Mouse (Mus musculus): ENCODE measurements around the gene Cgas. TPM values are rescaled to one million over a fixed set of nuclear protein-coding genes. Genes with fewer than 3 reads are reported as not detected.
A peak's percentile ranks its signal among the peaks of the same experiment; 100 is the strongest.
"Not testable (repeated sequence)": the region's sequence is repeated elsewhere in the genome, so short reads cannot be mapped to it uniquely, and the experiment has no call there.

The Cgas gene
- 0.53 and 0.74 TPM in 2 replicates for polyA plus RNA-seq (2015; fragmentation: Nextera tagmentation; extraction: Ambion mirVana)

DNA sequence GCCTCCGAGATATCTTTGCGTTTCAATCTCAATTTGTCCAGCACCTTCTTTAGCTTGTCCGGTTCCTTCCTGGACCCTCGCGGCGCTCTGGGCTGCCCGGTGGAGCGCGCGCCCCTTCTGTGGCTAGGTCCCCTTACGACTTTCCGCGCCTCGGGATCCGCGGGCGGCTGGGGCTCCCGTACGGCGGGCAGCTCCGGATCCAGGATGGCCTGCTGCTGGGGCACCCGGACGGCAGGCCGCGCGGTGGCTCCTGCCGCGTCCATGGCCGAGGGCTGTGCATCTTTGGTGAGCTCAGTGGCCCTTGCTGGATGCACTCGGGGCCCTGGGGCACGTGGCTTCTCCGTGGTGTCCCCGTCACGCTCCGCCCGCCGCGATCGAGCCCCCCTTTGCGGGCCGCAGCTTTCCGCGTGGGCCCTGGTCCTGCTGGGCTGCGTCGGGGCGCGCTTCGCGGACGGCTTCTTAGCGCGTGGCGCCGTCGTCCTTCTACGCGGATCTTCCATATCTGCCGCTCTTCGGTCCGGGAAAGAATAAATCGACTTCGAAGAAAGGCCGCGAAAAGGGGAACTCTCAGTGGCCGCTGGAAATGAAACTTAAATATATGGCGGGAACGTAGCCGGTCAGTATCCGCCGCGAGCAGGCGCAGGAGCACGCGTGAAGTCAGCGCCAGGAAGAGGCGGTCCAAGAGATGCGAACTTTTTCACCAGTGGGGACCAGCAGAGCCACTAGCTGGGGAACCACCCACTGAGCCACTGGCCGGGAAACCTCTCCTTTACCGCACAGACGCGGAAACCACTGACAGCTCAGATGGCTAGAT lies at the start of gene Cgas:
TSS of gene Cgas (minus strand) at position 659 of the 814 bp plus-strand sequence.
- peak; percentile 64 for ATAC-seq
- Histone ChIP-seq H3K27ac (ENCODE audit: low read length) (no peak within 1 kb of the TSS), H3K4me2 (ENCODE audit: low read length) (peak within 1 kb of the TSS; percentile 79), H3K36me3 (ENCODE audit: control insufficient read depth, insufficient read depth, low read length) (no peaks in the 10 kb centered on the region), H3K27me3 (ENCODE audit: control insufficient read depth, insufficient read depth, low read depth, low read length) (peaks cover 64% of the 10 kb centered on the region), H3K4me1 (ENCODE audit: control insufficient read depth, insufficient read depth, low read length) (peaks cover 12% of the 10 kb centered on the region), H3K9ac (ENCODE audit: low read depth, low read length) (peak within 1 kb of the TSS; percentile 54), H3K4me3 (ENCODE audit: low read depth, low read length) (peak within 1 kb of the TSS; percentile 45), H3K9me3 (replicated peaks; ENCODE audit: control insufficient read depth, low read length, poor library complexity, severe bottlenecking) (no peaks in the 10 kb centered on the region)
- under 1% methylated on average over 81 of the region's 81 CpGs for WGBS

GRCm38 (mm10) chr9:78492254-78492653 lies 49.2 kb upstream of the Cgas start:
- Histone ChIP-seq H3K36me3 (ENCODE audit: control insufficient read depth, insufficient read depth, low read length) (no peaks in the 10 kb centered on the region), H3K9ac (ENCODE audit: low read depth, low read length) (no peak overlapping the region), H3K4me2 (ENCODE audit: low read length) (no peak overlapping the region), H3K4me3 (ENCODE audit: low read depth, low read length) (no peak overlapping the region), H3K27me3 (ENCODE audit: control insufficient read depth, insufficient read depth, low read depth, low read length) (no peaks in the 10 kb centered on the region), H3K27ac (ENCODE audit: low read length) (no peak overlapping the region), H3K4me1 (ENCODE audit: control insufficient read depth, insufficient read depth, low read length) (peaks cover 5% of the 10 kb centered on the region), H3K9me3 (replicated peaks; ENCODE audit: control insufficient read depth, low read length, poor library complexity, severe bottlenecking) (no peaks in the 10 kb centered on the region)
- no peak for ATAC-seq
- WGBS, result 93% methylated on average over 3 of the region's 3 CpGs

- Histone ChIP-seq H3K4me1 (ENCODE audit: control insufficient read depth, insufficient read depth, low read length) (peaks cover 5% of the 10 kb centered on the region), H3K9me3 (replicated peaks; ENCODE audit: control insufficient read depth, low read length, poor library complexity, severe bottlenecking) (no peaks in the 10 kb centered on the region), H3K27ac (ENCODE audit: low read length) (no peak overlapping the region), H3K27me3 (ENCODE audit: control insufficient read depth, insufficient read depth, low read depth, low read length) (no peaks in the 10 kb centered on the region), H3K4me2 (ENCODE audit: low read length) (no peak overlapping the region), H3K36me3 (ENCODE audit: control insufficient read depth, insufficient read depth, low read length) (no peaks in the 10 kb centered on the region), H3K9ac (ENCODE audit: low read depth, low read length) (no peak overlapping the region), H3K4me3 (ENCODE audit: low read depth, low read length) (no peak overlapping the region)
- no peak for ATAC-seq
- 84% methylated on average over 3 of the region's 3 CpGs for WGBS
Measured at GRCm38 (mm10) chr9:78491169-78491568, 48.1 kb upstream of the Cgas start.

DNA sequence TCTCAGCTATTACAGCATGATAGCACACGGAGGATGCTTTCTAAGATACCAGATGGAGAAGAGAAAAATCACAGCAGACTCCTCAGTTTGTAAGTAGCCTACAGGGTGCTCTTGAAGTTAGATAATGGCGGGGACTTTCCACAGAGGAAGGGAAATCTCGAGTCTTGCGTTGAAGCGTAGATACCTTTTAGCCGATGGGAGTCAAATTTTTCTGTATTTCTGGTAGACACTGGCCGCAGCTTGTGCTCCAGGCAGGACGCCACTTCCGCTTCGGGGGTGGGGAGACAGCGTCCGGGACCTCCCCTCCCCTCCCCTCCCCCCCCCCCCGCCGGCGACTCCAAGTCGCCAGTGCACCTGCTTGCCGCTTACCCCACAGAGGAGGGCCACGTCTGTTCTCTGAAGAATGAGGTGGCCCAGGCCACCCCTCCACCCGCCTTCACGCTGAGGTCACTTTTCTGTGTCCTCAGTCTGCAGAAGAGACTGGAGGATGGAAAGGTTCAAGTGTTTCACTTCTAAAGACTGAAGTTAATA lies 45.9 kb upstream of the Cgas start, which contains the start of gene Eef1a1:
TSS of gene Eef1a1 (minus strand) at position 262 of the 531 bp plus-strand sequence.
- peak; percentile 50 for ATAC-seq
- Histone ChIP-seq H3K27ac (ENCODE audit: low read length) (no peak within 1 kb of the TSS), H3K36me3 (ENCODE audit: control insufficient read depth, insufficient read depth, low read length) (no peaks in the 10 kb centered on the region), H3K4me3 (ENCODE audit: low read depth, low read length) (peak within 1 kb of the TSS; percentile 34), H3K9ac (ENCODE audit: low read depth, low read length) (peak within 1 kb of the TSS; percentile 62), H3K27me3 (ENCODE audit: control insufficient read depth, insufficient read depth, low read depth, low read length) (no peaks in the 10 kb centered on the region), H3K4me1 (ENCODE audit: control insufficient read depth, insufficient read depth, low read length) (peaks cover 5% of the 10 kb centered on the region), H3K9me3 (replicated peaks; ENCODE audit: control insufficient read depth, low read length, poor library complexity, severe bottlenecking) (no peaks in the 10 kb centered on the region), H3K4me2 (ENCODE audit: low read length) (peak within 1 kb of the TSS; percentile 60)
- WGBS, result under 1% methylated on average over 16 of the region's 20 CpGs

DNA sequence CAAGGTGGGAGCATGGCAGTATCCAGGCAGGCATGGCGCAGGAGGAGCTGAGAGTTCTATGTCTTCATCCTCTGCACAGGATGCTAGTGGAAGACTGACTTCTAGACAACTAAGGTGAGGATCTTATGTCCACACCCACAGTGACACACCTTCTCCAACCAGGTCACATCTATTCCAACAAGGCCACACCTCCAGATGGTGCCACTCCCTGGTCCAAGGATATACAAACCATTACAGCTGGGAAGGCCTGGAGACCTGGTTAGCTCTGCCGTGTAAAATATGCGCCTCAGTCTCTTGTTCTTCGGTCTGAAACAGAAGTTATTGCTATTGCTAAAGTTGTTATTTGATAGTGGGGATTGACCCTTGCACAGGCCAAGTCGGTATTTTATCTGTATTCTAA lies 45.0 kb upstream of the Cgas start:
- not testable (repeated sequence) for H3K9me3 ChIP-seq (replicated peaks; ENCODE audit: control insufficient read depth, low read length, poor library complexity, severe bottlenecking); H3K36me3 ChIP-seq (ENCODE audit: control insufficient read depth, insufficient read depth, low read length); ATAC-seq; H3K9ac ChIP-seq (ENCODE audit: low read depth, low read length); H3K4me2 ChIP-seq (ENCODE audit: low read length); H3K4me3 ChIP-seq (ENCODE audit: low read depth, low read length); H3K27me3 ChIP-seq (ENCODE audit: control insufficient read depth, insufficient read depth, low read depth, low read length); H3K4me1 ChIP-seq (ENCODE audit: control insufficient read depth, insufficient read depth, low read length); H3K27ac ChIP-seq (ENCODE audit: low read length)
- WGBS, result 95% methylated on average over 5 of the region's 5 CpGs

DNA sequence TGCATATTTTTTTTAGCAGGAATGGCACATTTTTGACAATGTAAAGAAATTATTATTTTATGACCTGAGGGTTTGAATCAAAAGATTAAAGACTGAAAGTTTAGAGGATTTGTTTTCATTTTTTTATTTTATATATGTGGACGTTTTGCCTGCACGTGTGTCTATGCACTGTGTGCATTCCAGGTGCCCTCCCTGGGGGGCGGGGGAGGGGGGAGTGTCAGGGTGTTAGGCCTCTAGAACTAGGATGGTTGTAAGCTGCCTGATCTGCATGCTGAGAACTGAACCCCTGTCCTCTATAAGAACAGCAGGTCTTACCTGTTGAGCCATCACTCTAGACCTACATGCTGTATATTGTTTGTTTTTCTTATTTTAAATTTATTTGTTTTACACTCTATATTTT lies 41.6 kb upstream of the Cgas start:
- H3K27me3 ChIP-seq (ENCODE audit: control insufficient read depth, insufficient read depth, low read depth, low read length), result no peaks in the 10 kb centered on the region
- WGBS, result 74% methylated on average over 3 of the region's 3 CpGs

DNA sequence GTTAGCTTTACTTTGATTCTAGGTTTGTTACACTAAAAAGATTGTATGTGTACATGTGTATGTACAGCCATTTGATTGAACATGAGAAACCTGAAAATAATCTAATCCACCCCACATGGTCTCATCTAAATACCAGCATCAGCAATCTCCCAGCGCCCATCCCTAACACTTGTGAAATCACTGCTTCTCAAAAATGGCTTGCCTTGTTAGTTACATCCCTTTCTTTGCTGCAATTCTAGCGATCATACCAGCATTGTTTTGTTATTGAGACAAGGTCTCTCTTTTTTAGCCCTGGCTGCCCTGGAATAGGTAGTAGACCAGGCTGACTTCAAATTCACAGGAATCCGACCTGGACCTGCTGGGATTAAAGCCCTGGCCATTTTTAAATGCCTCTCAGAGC lies 39.3 kb upstream of the Cgas start:
- H3K9me3 ChIP-seq (replicated peaks; ENCODE audit: control insufficient read depth, low read length, poor library complexity, severe bottlenecking), result no peaks in the 10 kb centered on the region
- 8% methylated on average over 3 of the region's 3 CpGs for WGBS
- H3K4me2 ChIP-seq (ENCODE audit: low read length), result peak overlapping the region; percentile 69
- H3K4me1 ChIP-seq (ENCODE audit: control insufficient read depth, insufficient read depth, low read length), result peaks cover 27% of the 10 kb centered on the region
- no peak for ATAC-seq
- peak overlapping the region; percentile 100 for H3K27ac ChIP-seq (ENCODE audit: low read length)
- no peaks in the 10 kb centered on the region for H3K27me3 ChIP-seq (ENCODE audit: control insufficient read depth, insufficient read depth, low read depth, low read length)
- H3K4me3 ChIP-seq (ENCODE audit: low read depth, low read length), result peak overlapping the region; percentile 59
- H3K9ac ChIP-seq (ENCODE audit: low read depth, low read length), result peak overlapping the region; percentile 96
- peaks cover 12% of the 10 kb centered on the region for H3K36me3 ChIP-seq (ENCODE audit: control insufficient read depth, insufficient read depth, low read length)

More for the DNA sequence above, 41.6 kb upstream of the Cgas start:
- no peaks in the 10 kb centered on the region for H3K36me3 ChIP-seq (ENCODE audit: control insufficient read depth, insufficient read depth, low read length)
- H3K4me2 ChIP-seq (ENCODE audit: low read length), result no peak overlapping the region
- no peak overlapping the region for H3K27ac ChIP-seq (ENCODE audit: low read length)
- no peak overlapping the region for H3K9ac ChIP-seq (ENCODE audit: low read depth, low read length)
- no peak overlapping the region for H3K4me3 ChIP-seq (ENCODE audit: low read depth, low read length)
- no peaks in the 10 kb centered on the region for H3K9me3 ChIP-seq (replicated peaks; ENCODE audit: control insufficient read depth, low read length, poor library complexity, severe bottlenecking)
- H3K4me1 ChIP-seq (ENCODE audit: control insufficient read depth, insufficient read depth, low read length), result peaks cover 13% of the 10 kb centered on the region
- ATAC-seq, result no peak

GRCm38 (mm10) chr9:78481423-78482331 lies 38.6 kb upstream of the Cgas start:
- peak overlapping the region; percentile 95 for H3K4me3 ChIP-seq (ENCODE audit: low read depth, low read length)
- peaks cover 15% of the 10 kb centered on the region for H3K36me3 ChIP-seq (ENCODE audit: control insufficient read depth, insufficient read depth, low read length)
- H3K27ac ChIP-seq (ENCODE audit: low read length), result peak overlapping the region; percentile 100
- H3K4me2 ChIP-seq (ENCODE audit: low read length), result peak overlapping the region; percentile 69
- peaks cover 33% of the 10 kb centered on the region for H3K4me1 ChIP-seq (ENCODE audit: control insufficient read depth, insufficient read depth, low read length)
- H3K9me3 ChIP-seq (replicated peaks; ENCODE audit: control insufficient read depth, low read length, poor library complexity, severe bottlenecking), result no peaks in the 10 kb centered on the region
- under 1% methylated on average over 69 of the region's 77 CpGs for WGBS
- no peaks in the 10 kb centered on the region for H3K27me3 ChIP-seq (ENCODE audit: control insufficient read depth, insufficient read depth, low read depth, low read length)
- peak; percentile 99 for ATAC-seq
- H3K9ac ChIP-seq (ENCODE audit: low read depth, low read length), result peak overlapping the region; percentile 100
